Mouse (Mus musculus) heart, embryonic 12.5 days (tissue): ENCODE data around the gene Krt34. TPM values are rescaled to one million over a fixed set of nuclear protein-coding genes. Genes with fewer than 3 reads are reported as not detected.
A peak's percentile ranks its signal among the peaks of the same experiment; 100 is the strongest.

Experiments used
- ATAC-seq: fragments of 200-750 bp; cut with Nextera tagmentation; 2 replicates; pipeline ENCODE4 v1.8.0; 2017; ENCODE audit warnings: moderate TSS enrichment, moderate library complexity; ENCODE audit not compliant: insufficient number of reproducible peaks, low FRiP score
- H3K27ac ChIP-seq: fragments of 300-500 bp; sonication (generic); 2 replicates; pipeline ENCODE4 v1.5.1; 2016; ENCODE audit warnings: mild to moderate bottlenecking, moderate library complexity; ENCODE audit not compliant: poor library complexity, severe bottlenecking
- H3K27me3 ChIP-seq: fragments of 300-500 bp; sonication (generic); replicated peaks from 2 replicates; pipeline ENCODE4 v1.6.1; 2016; ENCODE audit warnings: mild to moderate bottlenecking, moderate library complexity
- H3K36me3 ChIP-seq: fragments of 300-500 bp; sonication (generic); 2 replicates; pipeline ENCODE4 v1.6.1; 2016; ENCODE audit warnings: mild to moderate bottlenecking, moderate library complexity
- H3K4me1 ChIP-seq: fragments of 300-500 bp; sonication (generic); replicated peaks from 2 replicates; pipeline ENCODE4 v1.6.1; 2016; ENCODE audit warnings: mild to moderate bottlenecking
- H3K4me2 ChIP-seq: fragments of 300-500 bp; sonication (generic); 2 replicates; pipeline ENCODE4 v1.6.1; 2016; ENCODE audit warnings: mild to moderate bottlenecking, moderate library complexity
- H3K4me3 ChIP-seq: fragments of 300-500 bp; sonication (generic); 2 replicates; pipeline ENCODE4 v1.5.1; 2016; ENCODE audit warnings: mild to moderate bottlenecking
- H3K9ac ChIP-seq: fragments of 300-500 bp; sonication (generic); 2 replicates; pipeline ENCODE4 v1.6.1; 2016; ENCODE audit warnings: mild to moderate bottlenecking, moderate library complexity
- H3K9me3 ChIP-seq: fragments of 300-500 bp; sonication (generic); replicated peaks from 2 replicates; pipeline ENCODE4 v1.6.1; 2016; ENCODE audit warnings: mild to moderate bottlenecking, moderate library complexity
- WGBS: fragments of 180-500 bp; shearing (Covaris S2); methylation state at CpG from one replicate; pipeline ENCODE4 v1.1.7; 2016; 5-methylcytosine and 5-hydroxymethylcytosine counted together
- polyA plus RNA-seq: library from polyadenylated mRNA; unstranded; fragments of >200 nt; fragmentation: Nextera tagmentation; extraction: Ambion mirVana; gene quantifications from 2 replicates; pipeline ENCODE4 v1.2.1, GENCODE M21; 2016

Krt34 gene
- polyA plus RNA-seq, 1 experiment from 2014 or later, result not detected

DNA sequence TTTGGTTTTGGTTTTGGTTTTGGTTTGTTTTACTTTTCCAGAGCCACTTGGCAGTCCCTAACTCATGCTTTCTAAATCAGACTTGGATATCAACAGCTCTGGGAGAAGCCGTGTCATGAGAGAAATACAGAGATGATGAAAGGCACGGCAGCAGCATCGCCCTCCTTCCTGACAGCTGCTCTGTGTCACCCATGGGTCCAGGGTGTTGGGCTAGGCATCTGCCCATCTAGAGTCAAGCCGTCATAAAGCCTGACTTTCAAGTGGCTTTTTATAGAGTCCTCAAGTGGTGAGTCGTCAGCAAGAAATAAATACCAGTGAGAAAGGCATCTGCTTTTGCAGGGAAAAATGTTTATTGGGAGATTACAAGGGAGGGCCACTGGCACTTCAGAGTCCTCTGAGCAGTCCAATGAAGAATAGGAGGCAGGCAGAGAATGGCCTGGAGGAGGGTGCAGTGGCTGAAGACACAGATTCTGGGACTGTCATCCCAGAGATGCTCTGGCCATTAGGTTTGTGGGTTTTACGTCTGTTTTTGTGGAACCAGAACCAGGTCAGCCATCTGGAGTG, 5.0 kb upstream of the Krt34 start:
- Histone ChIP-seq H3K36me3 (no peaks in the 10 kb centered on the region), H3K9me3 (no peaks in the 10 kb centered on the region), H3K4me1 (peaks cover 10% of the 10 kb centered on the region), H3K4me3 (no peak overlapping the region), H3K4me2 (peak overlapping the region; percentile 17), H3K9ac (no peak overlapping the region), H3K27me3 (no peaks in the 10 kb centered on the region; the same call in 1 of the 2 replicates), H3K27ac (no peak overlapping the region)
- 34% methylated on average over 6 of the region's 6 CpGs for WGBS
- no peak for ATAC-seq

DNA sequence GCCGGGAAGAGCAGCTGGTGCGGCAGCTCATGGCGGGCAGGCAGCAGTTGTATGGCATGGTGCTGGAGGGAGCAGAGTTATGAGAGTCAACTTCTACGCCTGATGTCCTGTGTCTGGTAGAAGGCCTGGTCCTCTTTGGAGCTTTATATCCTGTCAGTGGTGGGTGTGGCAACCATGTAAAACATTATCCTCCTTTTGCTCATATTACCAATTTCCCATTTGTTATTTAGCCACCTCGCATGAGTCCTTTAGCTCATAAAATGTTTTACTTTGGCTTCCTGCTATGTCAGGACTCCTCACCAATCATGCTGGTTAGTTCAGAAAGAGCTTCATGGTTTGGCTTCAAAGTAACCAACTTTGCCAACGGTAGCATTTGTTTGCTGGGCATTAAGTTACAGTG, 11.6 kb downstream of the Krt34 start, which contains the start of gene Krt33b:
Krt33b (minus strand) TSS at position 101 of the 400 bp plus-strand sequence.
- WGBS, result 80% methylated on average over 6 of the region's 6 CpGs
- no peak within 1 kb of the TSS for H3K27ac ChIP-seq
- no peaks in the 10 kb centered on the region for H3K36me3 ChIP-seq
- no peak for ATAC-seq
- no peak within 1 kb of the TSS for H3K4me2 ChIP-seq
- H3K4me1 ChIP-seq, result no peaks in the 10 kb centered on the region
- H3K4me3 ChIP-seq, result no peak within 1 kb of the TSS
- H3K9me3 ChIP-seq, result no peaks in the 10 kb centered on the region
- no peak within 1 kb of the TSS for H3K9ac ChIP-seq
- no peaks in the 10 kb centered on the region for H3K27me3 ChIP-seq

DNA sequence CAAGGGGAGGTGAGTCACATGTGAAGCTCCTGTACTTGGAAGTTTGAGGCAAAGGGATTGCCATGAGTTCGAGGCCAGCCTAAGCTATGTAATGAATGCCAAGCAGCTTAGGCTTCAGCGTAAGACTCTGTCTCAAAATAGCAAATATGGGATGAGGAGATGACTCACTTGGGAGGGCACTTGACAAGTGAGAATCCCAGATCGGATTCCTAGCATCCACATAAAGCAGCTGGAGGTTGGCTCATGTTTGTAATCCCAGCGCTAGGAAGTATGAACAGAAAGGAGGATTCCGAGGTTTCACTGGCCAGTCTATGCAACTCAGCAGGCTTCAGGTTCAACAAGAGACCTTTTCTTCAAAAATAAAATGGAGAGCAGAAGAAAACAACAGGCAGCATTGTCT, 19.9 kb downstream of the Krt34 start:
- 47% methylated on average over 5 of the region's 5 CpGs for WGBS
- ATAC-seq, result no peak
- H3K9me3 ChIP-seq, result no peaks in the 10 kb centered on the region
- no peaks in the 10 kb centered on the region for H3K4me1 ChIP-seq
- H3K4me2 ChIP-seq, result no peak overlapping the region
- H3K27me3 ChIP-seq, result no peaks in the 10 kb centered on the region
- H3K36me3 ChIP-seq, result no peaks in the 10 kb centered on the region
- H3K4me3 ChIP-seq, result no peak overlapping the region
- H3K9ac ChIP-seq, result no peak overlapping the region
- H3K27ac ChIP-seq, result no peak overlapping the region

DNA sequence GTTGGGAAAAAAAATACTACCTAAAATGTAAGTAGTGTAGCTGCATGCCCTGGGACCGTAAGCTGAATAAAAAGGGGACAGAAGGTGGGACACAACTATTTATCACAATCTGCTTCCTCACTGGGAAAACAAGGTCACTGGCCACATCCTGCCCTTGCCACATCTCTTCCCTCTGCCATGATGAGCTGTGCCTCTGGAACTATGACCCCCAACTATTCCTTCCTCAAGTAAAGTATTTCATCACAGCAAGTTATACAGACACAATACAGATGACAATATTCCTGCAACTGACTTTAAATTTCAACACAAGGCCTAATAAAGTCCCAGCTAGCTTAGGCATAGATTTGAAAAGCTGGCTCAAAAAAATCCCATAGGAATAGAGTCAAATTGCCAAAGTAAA, 21.9 kb downstream of the Krt34 start:
- WGBS, result 69% methylated on average over 1 of the region's 1 CpGs

DNA sequence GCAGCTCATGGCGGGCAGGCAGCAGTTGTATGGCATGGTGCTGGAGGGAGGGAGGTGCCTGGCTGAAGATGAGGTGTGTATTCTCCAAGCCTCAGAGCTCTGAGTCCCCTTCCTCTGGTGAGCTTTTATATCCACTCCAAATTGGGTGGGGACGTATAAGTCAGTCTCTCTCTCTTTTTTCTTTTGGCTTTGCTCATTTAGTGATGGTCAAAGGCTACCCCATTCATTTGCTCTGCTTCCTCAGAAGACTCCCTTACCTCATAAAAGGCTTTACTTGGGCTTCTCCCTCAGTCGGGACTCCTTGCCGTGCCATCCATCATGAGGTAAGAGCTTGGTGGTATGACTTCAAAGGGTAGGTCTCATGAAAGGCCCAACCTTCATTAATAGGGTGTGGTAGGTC, 25.2 kb downstream of the Krt34 start, which contains the start of gene Krt33a:
Krt33a (minus strand) TSS at position 101 of the 400 bp plus-strand sequence.
- no peaks in the 10 kb centered on the region for H3K36me3 ChIP-seq
- ATAC-seq, result no peak
- H3K4me3 ChIP-seq, result no peak within 1 kb of the TSS

More for the DNA sequence above, 21.9 kb downstream of the Krt34 start:
- Histone ChIP-seq H3K4me1 (no peaks in the 10 kb centered on the region), H3K36me3 (no peaks in the 10 kb centered on the region), H3K27ac (no peak overlapping the region), H3K9me3 (no peaks in the 10 kb centered on the region), H3K4me2 (no peak overlapping the region), H3K9ac (no peak overlapping the region), H3K27me3 (no peaks in the 10 kb centered on the region), H3K4me3 (no peak overlapping the region)
- no peak for ATAC-seq

DNA sequence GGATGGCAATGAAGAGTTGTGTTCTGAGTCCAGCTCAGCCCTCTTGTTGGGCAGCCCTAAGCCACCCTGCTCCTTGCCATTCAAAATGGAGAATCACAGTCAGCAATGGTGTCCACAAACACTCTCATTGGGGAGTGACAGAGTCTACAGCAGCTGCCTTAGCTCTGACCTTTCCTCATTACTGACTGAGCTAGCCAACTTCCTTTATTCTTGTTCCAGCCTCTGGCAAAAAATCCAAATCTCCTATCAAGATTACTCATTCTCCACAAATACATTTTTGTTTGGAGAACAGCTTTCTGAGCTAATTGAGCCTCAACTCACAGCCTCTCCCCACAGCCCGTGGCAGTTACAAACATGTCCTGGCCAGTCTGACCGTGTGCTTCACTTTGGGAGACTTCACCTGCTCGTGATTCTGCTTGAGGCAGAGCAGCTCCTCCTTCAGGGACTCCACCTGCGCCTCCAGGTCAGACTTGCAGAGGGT, 27.6 kb downstream of the Krt34 start:
- no peak for ATAC-seq
- Histone ChIP-seq H3K36me3 (no peaks in the 10 kb centered on the region), H3K9me3 (no peaks in the 10 kb centered on the region), H3K4me1 (no peaks in the 10 kb centered on the region), H3K9ac (no peak overlapping the region), H3K27me3 (no peaks in the 10 kb centered on the region), H3K4me2 (no peak overlapping the region), H3K27ac (no peak overlapping the region), H3K4me3 (no peak overlapping the region)
- 64% methylated on average over 4 of the region's 4 CpGs for WGBS

More for the DNA sequence above, 25.2 kb downstream of the Krt34 start, which contains the start of gene Krt33a:
- no peaks in the 10 kb centered on the region for H3K9me3 ChIP-seq
- H3K27ac ChIP-seq, result no peak within 1 kb of the TSS
- WGBS, result 68% methylated on average over 4 of the region's 4 CpGs
- no peaks in the 10 kb centered on the region for H3K4me1 ChIP-seq
- no peak within 1 kb of the TSS for H3K4me2 ChIP-seq
- no peaks in the 10 kb centered on the region for H3K27me3 ChIP-seq
- H3K9ac ChIP-seq, result no peak within 1 kb of the TSS

DNA sequence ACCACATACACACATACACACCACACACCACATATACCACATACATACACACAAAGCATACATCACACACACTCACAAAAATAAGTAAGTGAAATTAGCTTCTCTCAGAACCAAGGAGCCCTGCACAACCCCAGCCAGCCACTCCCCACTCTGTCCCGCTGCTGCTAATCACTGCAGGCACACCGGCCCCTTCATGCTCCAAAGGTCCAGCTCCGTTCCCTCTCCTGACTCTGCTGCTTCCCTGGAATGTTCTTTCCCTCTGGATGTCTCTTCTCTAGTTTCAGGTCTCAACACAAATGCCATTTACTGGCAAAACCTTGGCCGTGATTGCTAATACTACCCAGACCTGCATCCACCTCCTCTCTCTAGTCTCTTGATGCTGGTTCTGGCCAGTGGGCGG, 30.7 kb downstream of the Krt34 start:
- Histone ChIP-seq H3K4me1 (no peaks in the 10 kb centered on the region), H3K27ac (no peak overlapping the region), H3K27me3 (no peaks in the 10 kb centered on the region), H3K9me3 (no peaks in the 10 kb centered on the region), H3K4me3 (no peak overlapping the region), H3K9ac (no peak overlapping the region), H3K36me3 (no peaks in the 10 kb centered on the region), H3K4me2 (no peak overlapping the region)
- WGBS, result 77% methylated on average over 5 of the region's 5 CpGs
- ATAC-seq, result no peak

DNA sequence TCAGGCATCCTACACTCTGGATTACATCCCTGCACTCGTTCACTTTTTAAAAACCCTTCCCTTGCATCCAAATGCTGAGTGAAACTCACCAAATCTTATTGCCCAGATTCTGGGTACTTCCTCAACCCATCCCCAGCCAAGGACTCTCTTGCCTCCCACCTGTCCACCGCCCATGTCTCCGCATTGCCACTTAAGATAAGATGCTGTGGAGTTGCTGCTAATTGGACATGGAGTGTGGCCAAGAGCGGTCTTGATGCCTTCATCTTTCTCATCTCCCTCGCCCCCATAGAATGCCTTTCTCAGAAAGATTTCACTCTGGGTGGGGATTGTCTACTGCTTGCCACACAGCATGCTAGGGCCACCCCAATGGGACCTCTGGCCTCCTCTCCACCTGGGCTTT, 33.0 kb downstream of the Krt34 start:
- H3K9me3 ChIP-seq, result no peaks in the 10 kb centered on the region
- no peak overlapping the region for H3K9ac ChIP-seq
- H3K27me3 ChIP-seq, result no peaks in the 10 kb centered on the region
- no peaks in the 10 kb centered on the region for H3K36me3 ChIP-seq
- no peak for ATAC-seq
- H3K4me1 ChIP-seq, result no peaks in the 10 kb centered on the region
- H3K27ac ChIP-seq, result no peak overlapping the region
- H3K4me2 ChIP-seq, result no peak overlapping the region
- no peak overlapping the region for H3K4me3 ChIP-seq
- WGBS, result 74% methylated on average over 5 of the region's 5 CpGs

DNA sequence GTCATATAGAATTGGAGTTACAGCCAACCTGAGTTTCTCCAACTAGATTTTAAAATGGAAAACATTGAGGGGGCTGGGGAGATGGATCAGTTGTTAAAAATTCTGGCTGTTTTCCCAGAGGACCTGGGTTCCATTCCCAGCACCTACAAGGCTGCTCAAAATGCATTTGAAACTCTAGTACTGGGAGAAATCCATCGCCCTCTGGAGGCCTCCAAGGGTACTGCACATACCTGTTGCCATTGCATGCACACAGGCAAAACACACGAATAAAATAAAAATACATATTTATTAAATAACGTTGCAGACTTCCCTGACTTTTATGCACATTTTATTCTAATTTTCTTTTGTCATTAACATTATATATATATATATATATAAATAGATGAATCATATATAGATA, 34.7 kb downstream of the Krt34 start:
- peaks cover 5% of the 10 kb centered on the region for H3K9me3 ChIP-seq
- H3K4me2 ChIP-seq, result no peak overlapping the region
- H3K27me3 ChIP-seq, result no peaks in the 10 kb centered on the region
- ATAC-seq, result no peak
- no peaks in the 10 kb centered on the region for H3K4me1 ChIP-seq
- no peak overlapping the region for H3K27ac ChIP-seq
- H3K4me3 ChIP-seq, result no peak overlapping the region
- no peaks in the 10 kb centered on the region for H3K36me3 ChIP-seq
- WGBS, result 44% methylated on average over 3 of the region's 3 CpGs
- no peak overlapping the region for H3K9ac ChIP-seq

DNA sequence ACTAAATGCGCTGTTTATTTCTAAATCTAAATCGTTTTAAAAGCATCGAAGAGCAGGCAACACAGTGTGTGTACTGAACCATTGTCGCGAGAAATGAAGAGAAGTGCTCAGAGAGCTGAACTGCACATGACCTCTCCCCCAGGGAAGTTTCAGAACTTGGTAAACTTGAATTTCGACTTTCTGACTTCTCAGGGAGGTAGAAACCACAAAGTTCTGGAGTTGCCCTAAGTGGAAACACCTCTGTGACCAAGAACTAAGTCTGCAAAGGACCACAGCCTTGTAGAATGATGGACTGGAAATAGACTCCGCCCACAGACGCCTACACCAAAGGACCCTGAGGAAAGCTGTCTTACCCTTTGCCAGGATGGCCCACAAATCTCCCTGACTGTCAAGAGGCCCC, 35.4 kb downstream of the Krt34 start:
- WGBS, result 77% methylated on average over 8 of the region's 8 CpGs
- Histone ChIP-seq H3K9me3 (peaks cover 7% of the 10 kb centered on the region), H3K4me2 (no peak overlapping the region), H3K4me3 (no peak overlapping the region), H3K27ac (no peak overlapping the region), H3K36me3 (no peaks in the 10 kb centered on the region), H3K9ac (no peak overlapping the region), H3K4me1 (no peaks in the 10 kb centered on the region), H3K27me3 (no peaks in the 10 kb centered on the region)
- no peak for ATAC-seq

DNA sequence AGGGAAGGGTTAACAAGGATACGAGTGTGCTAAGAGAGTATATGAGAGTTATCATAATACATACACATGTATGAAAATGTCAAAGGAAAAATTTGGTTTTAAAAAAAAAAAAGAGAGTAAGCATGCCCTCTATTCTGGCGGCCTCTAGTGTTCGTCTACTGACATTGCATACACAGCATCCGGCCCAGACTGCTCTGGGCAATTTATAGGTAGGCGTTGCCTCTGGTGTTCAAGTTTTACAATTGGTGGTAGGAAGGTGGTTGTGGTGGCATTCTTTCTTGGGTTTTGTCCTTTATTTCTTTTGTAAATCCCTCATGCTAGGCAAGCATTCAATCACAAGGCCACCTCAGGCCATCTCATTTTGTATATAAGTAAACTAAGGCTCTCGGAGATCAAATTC, 36.5 kb downstream of the Krt34 start:
- H3K4me3 ChIP-seq, result no peak overlapping the region
- no peaks in the 10 kb centered on the region for H3K36me3 ChIP-seq
- H3K4me2 ChIP-seq, result no peak overlapping the region
- H3K9me3 ChIP-seq, result peaks cover 7% of the 10 kb centered on the region
- WGBS, result 23% methylated on average over 6 of the region's 6 CpGs
- H3K4me1 ChIP-seq, result no peaks in the 10 kb centered on the region
- H3K27me3 ChIP-seq, result no peaks in the 10 kb centered on the region
- no peak overlapping the region for H3K27ac ChIP-seq
- ATAC-seq, result no peak
- no peak overlapping the region for H3K9ac ChIP-seq

DNA sequence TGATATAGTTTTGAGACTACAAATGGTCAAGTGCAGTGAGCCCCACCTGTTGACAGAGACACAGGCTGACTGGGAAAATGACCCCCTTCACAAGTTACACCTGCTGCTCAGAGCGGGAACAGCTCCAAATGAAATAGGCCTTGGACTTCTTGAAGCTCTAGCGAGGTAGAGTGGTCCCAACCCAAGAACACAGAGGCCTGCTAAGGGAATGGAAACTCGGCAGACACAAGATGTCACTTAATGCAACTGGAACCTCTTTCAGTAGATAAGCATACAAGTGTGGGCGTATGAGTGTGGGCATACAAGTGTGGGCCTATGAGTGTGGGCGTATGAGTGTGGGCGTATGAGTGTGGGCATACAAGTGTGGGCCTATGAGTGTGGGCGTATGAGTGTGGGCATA, 42.3 kb downstream of the Krt34 start:
- WGBS, result 83% methylated on average over 7 of the region's 7 CpGs
- Histone ChIP-seq H3K27me3 (peaks cover 17% of the 10 kb centered on the region), H3K36me3 (no peaks in the 10 kb centered on the region), H3K9me3 (peaks cover 7% of the 10 kb centered on the region), H3K27ac (no peak overlapping the region), H3K9ac (no peak overlapping the region), H3K4me3 (no peak overlapping the region), H3K4me1 (no peaks in the 10 kb centered on the region), H3K4me2 (no peak overlapping the region)
- ATAC-seq, result no peak
